Mouse (Mus musculus): Measurements from ENCODE around the gene Sclt1.
A peak's percentile ranks its signal among the peaks of the same experiment; 100 is the strongest.

The Sclt1 gene

DNA sequence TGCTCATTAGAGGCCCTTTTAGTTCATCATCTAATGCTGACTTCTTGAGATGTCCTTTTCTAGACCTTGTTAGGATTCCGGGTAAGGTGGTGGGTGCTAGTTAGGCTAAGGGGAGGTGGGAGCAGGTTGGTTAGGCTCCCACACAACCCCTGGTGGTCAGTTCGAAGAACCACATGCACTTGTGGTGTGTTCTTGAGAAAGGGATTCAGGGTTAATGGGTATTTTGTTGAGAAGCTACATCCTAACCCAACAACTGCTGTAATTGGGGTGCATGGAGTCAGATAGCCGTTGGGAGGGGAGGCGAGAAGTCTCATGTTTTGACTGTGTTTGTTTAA is 136.0 kb downstream of the Sclt1 start:
- no peak for DNase-seq (ENCODE audit: low spot score)

DNA sequence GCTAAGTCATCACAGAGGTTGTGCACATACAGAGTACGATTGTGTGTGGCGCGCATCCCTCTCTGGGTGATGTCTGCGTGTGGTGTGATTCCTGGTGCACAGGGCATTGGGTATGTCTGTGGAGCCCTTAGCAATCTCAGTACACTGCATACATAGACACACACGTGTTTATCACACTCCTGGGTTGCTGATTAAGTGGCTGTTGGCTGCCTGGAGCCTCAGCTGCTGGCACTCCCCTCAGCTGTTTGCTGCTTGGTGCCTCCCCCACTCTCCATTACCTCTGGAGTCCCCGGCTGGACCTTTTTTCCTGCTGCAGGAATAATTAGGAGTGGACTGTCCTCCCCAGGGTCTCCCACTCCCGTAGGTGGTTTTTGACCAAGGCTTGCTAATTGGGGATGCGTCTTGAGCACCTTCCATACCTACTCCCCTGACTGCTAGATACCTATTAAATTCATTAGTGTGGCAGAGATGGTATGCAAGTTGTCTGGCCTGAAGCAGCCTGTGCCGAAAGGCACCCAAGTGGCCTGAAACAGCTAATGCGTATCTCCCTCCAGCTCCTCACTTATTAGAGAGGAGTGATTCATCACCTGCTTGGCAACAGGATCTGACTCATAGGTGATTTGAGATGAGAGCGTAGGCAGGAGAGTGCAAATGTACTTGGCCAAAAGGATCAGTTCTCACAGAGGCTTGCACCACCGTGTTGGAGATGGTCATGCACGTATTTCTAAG is 136.5 kb downstream of the Sclt1 start:
- no peak for DNase-seq (ENCODE audit: low spot score)

DNA sequence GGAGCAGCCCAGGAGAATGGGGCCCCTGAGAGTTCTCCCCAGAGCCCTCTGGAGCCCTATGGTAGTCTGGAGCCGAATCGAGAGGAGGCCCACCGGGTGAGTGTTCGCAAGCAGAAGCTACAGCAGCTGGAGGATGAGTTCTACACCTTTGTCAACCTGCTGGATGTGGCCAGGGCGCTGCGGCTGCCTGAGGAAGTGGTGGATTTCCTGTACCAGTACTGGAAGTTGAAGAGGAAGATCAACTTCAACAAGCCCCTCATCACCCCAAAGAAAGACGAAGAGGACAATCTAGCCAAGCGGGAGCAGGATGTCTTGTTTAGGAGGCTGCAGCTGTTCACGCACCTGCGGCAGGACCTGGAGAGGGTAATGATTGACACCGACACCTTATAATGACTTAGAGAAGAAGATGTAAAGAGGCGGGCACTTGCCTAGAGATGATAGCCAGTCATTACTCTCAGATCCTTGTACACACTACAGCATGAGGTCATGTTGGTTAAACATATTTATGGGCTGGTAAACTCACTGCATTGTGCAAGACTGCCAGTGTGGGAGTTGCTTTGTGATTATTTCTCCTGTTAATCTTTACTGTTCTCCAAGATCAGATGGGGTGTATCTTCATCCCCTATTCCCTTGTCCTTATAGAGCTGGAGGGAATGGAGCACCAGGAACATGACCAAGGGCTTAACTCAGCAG is 137.5 kb downstream of the Sclt1 start:
- DNase-seq (ENCODE audit: low spot score): no peak

DNA sequence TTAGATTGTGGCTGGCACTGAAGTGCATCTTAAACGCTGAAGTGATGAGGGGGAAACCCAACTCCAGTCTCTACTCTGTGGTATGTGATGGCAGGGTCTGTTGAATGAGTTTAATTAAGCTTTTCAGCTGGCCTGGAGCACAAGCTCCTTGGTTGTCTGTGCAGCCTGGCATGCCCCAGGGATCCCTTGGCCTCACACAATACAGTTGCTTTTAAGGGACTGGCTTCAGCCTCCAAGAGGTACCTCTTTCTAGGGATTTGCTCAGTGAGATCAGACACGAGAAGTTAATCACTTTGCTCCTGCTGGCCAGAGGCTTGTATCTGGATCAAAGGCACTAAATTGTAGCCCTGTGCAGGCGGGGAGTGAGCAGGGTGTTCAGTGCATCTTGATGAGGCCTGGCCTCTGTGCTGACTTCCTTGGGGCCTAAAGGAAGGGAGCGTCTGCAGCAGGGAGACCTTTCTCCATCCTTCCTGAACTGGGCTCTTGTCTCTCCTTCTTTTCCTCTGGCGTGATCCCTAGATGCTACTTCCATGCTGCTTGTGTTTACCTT is 138.8 kb downstream of the Sclt1 start:
- no peak for DNase-seq (ENCODE audit: low spot score)

GRCm38 (mm10) chr3:41602933-41603332 is 139.4 kb downstream of the Sclt1 start:
- DNase-seq (ENCODE audit: low spot score): no peak

DNA sequence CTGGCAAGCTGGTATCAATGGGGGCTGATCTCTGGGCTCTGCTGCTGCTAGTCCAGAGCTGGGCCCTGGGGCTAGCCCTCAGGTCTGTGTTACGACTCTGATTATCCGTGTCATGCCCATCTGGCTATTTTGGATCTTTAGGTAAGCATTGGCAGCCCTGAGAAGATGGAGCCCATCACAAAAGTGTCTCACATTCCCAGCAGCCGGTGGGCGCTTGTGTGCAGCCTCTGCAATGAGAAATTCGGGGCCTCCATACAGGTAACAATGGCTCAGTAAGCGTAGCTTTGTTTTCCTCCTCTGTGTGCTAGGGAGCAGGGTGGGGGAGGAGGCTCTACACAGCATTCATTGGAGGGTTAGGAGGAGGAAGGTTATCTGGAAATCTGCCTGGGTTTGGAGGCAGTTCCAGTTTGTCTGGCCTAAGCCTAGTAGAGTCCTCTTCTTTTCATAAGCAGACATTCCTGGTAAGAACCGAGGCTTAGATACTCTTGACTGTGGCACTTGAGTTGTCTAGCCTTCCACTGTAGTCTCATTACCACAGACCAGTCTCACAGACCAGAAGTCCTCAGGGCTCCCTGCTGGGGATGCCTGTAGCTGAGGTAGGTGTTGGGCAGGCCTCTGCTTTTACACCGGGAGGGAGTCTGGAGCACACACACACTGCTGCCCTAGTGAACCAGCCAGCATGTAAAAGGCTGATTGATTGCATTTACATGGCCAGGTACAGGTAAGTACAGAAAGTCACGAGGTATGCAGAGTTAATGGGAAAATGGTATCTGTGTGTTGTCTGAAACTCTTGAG is 140.9 kb downstream of the Sclt1 start:
- DNase-seq (ENCODE audit: low spot score): no peak

DNA sequence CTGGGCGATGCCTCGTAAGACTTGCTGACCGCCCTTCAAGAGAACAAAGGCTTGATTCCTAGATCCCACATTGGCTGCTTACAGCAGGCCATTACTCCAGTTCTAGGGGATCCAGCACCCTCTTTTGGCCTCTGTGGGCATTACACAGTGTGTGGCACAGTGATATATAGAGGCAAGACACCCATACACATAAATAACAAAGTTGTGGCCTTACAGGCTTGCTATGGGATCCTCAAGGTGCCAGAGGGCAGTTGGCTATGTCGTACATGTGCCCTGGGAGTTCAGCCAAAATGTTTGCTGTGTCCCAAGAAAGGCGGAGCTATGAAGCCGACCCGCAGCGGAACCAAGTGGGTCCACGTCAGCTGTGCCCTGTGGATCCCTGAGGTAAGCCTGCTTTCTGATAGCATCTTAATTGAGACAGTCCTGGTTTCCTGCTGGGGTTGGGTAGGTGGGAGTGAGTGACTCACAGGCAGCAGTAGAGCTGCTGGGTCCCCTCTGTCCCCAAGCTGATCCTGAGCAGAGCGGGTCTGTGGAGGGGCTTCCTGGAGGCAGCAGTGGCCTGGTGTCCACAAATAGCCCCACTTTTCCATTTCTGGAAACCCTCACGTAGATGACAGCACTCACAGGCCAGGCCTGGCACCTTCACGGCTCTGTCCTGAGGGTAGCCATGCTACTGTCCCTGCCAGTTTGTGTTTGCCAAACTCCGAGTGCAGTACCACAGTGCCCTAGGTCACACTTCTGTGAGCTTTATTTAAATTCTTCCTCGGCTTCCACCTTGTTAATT is 142.3 kb downstream of the Sclt1 start:
- peak; percentile 66 for DNase-seq (ENCODE audit: low spot score)

GRCm38 (mm10) chr3:41599226-41599625 is 143.1 kb downstream of the Sclt1 start:
- no peak for DNase-seq (ENCODE audit: low spot score)

GRCm38 (mm10) chr3:41598412-41598811 is 143.9 kb downstream of the Sclt1 start:
- DNase-seq (ENCODE audit: low spot score): no peak

GRCm38 (mm10) chr3:41597036-41597435 is 145.3 kb downstream of the Sclt1 start:
- no peak for DNase-seq (ENCODE audit: low spot score)

- DNase-seq (ENCODE audit: low spot score): no peak
Measured at GRCm38 (mm10) chr3:41595010-41595409, 147.3 kb downstream of the Sclt1 start.

DNA sequence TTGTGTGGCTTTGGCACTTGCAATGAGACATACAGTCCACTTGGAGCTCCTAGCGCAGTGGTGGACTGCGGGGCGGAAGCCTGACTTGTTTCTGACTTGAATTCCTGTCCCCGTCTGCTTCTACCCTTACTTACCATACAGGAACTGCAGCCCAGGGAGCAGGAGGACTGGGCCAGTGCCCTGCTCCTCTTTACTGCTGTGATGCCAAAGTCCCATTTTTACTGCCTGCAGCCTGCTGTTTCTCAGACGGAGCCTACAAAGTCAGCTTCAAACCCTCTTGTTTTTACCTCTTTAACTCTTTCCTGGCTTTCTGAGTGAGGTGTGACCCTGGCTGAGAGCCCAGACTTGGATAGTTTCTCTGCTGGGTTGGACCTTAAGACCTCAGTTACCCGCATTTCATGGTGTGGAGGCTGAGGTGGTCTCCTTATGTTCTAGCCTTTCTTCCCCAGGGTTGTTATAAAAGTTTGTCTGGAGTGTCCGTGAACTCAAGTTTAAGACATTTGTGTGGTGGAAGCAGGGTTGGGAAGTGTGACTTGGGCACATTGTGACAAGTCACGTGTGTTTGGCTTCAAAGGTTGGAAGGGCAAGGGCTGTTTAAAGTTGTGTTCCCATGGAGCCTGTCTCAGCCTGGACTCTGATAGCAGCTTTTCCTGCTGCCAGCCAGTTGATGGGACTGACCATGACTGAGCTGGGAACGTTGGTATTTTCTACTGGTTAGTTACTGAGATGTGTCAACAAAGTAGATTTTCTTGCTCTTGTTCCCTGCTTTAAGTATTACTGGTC is 148.0 kb downstream of the Sclt1 start:
- DNase-seq (ENCODE audit: low spot score): no peak

DNA sequence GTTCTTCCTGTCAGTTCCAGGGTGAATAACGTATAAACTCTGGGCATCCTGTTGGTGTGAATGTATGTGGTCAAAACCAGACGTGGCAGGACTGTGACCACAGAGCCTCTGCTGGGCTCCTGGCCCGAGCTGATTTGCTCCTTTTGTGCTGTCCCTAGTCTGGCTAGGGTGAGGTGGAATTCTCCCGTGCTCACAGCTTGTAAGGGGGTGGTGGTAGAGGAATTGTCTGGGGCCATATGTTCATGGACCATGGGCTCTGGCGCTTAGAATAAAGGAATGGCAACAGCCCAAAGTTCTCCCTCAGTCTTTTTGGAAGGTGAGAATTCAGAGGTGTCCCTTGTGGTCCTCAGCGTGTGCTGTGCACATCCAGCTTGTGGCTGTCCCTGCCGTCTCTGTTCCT is 149.5 kb downstream of the Sclt1 start:
- no peak for DNase-seq (ENCODE audit: low spot score)

DNA sequence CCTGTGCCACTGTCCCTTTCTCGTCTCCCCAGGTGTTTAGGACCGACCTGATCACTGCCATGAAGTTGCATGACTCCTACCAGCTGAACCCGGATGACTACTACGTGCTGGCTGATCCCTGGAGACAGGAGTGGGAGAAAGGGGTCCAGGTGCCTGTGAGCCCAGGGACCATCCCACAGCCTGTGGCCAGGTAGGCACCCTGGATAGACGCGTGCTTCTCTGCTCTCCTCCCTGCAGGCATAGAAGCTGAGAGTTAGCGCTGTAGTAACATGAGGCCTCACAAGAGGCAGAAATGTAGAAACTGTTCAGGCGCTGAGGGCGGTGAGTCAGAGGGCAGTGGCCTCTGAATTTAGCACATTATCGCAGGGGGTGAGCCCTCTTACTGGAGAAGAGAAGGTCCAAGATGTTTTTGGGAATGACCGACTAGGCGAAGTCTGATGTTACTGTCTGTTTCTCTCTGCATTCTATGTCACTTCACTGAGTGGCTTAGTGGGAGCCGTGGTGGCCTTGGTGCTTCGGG is 150.6 kb downstream of the Sclt1 start:
- no peak for DNase-seq (ENCODE audit: low spot score)

DNA sequence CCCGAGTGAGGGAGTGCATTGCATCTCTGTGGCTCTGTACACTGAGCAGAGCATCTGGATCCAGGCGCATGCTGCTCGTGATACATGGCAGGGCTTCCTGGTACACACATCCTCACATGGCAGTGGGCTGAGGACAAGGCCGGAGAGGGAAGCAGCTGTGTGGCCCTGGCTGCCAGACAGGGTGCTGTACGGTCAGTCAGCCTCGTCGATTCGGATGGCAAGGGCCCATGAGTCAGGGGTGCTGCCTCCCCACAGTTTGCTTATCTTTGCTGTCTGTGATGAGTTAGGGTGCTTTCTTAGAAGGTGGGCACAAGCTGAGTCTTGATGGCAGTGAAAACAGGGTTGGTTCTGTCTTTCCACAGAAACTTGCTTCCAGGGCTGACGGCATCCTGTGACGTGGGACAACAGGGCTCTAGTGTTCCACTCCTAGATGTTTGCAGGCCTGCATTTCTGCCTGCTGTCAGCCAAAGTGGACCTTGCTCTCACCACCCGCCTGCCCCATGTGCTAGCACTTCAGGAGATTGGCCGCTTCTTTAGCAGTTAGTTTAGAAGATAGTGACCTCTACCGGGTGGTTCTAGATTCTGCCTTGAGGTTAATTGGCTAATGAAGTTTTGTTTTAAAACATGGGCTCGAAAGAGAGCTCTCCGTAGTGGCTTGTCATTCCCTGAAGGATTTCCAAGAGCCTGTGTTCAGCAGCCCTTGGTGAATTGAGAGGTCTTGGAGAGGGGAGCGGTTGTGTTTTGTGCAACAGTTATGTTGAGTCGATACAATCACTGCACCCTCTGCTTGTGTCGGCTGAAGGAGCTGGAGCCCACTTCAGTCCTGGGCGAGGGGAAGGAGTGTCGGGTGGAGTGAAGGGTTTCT is 151.4 kb downstream of the Sclt1 start:
- DNase-seq (ENCODE audit: low spot score): no peak

DNA sequence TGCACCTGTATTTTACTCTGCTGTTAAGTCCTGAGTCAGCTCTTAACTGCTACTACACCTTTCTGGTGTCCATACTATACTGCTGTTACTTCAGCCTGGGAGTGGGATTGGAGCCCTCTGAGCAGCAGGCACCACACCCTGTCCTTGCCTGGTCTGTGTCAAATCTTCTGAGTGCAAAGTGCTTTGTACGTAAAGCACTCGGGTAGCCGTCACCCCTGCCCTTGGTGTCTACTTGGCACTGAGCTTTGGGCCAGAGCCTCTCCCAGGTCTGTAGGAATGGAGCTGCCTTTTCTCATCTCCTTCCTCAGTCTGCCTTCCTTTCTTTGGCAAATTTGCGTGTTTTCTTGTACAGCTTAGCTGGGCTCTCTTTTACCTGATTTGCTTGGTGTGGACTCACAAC is 152.3 kb downstream of the Sclt1 start:
- no peak for DNase-seq (ENCODE audit: low spot score)

DNA sequence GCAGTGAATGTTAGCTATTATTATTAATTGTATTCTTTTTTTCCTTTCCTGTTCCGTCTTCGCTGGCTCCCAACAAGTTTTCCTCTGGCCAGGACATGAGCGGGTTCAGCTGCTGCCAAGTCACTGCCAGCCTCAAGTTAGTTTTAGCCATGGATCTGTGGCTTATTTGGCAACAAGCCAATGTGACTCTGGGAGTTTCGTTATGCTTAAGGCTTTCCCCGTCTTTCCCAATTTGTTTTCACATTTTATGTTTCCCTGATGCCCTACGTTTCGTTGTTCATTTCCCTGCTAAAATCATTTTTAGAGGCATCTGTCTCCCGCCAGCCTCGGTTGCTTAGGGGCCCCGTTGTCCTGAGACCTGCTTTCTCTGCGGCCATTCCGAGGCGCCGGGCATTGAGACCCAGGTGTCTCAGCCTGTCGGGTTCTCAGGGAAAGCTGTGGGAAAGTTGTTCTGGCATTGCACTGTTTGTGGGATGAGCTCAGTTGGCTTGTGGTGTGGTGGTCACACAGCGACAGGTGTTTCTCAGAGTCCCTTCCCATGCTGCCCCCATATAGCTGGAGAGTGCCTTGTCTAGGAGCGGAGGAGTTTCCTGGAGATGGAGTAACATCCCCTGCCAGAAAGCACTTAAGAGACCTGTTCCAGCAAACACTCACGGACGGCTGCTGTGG is 152.9 kb downstream of the Sclt1 start:
- no peak for DNase-seq (ENCODE audit: low spot score)

DNA sequence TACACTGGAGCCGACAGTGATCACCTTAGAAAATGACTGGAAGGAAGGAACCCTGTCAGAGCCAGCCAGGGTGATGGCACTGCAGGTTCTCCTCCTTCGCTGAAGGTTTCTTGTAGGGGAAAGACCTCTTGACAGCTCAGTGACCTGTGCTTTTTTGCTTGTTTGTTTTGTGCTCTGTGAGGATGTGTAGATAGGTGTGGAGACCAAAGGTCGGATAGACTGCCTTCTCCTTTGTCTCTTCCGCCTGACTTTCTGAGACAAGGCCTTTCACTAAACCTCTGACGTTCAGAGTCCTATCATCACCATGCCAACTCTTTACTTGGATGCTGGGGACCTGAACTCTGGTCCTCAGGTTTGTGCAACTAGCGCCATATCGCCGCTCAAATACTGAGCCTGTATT is 153.8 kb downstream of the Sclt1 start:
- no peak for DNase-seq (ENCODE audit: low spot score)

- DNase-seq (ENCODE audit: low spot score): no peak
Measured at GRCm38 (mm10) chr3:41587588-41587987, 154.7 kb downstream of the Sclt1 start.
